15 mouse cellular contexts compared by ENCODE assay signal in the genomic region with DNA sequence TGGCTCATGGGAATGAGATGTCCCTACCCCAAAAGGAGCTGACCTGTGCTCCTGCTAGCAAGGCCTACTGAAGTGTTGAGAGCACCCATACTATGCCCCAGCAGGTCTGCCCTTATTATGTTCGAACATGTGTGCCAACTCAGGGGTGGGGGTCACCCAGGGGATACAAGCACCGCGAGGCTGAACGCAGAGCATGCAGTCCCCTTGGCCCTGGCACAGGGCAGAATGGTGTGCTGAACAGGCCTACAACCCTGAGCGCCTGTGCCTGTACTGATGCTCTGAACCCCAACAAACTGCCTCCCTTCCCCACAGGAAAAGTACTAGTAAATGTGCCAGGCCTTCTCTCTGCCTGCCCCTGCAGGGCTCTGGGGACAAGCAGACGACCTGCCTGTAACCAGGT. TPM values are rescaled to one million over a fixed set of nuclear protein-coding genes. Genes with fewer than 3 reads are reported as not detected.
DNase-seq lines count a peak whose midpoint lies in the region; ATAC-seq and TF ChIP-seq lines count a peak whose summit lies in the region.
"Had no signal": no experiment of that assay in that cellular context is flagged by ENCODE, and none has a peak within 500 bp of the region (broad histone marks: within the 10 kb centered on the region; RNA-seq: fewer than 3 reads in every experiment).

No protein-coding gene starts in this region.

- H3K36me3 ChIP-seq in kidney, embryonic 14.5 days (ENCODE audit: control insufficient read depth, insufficient read depth, low read length) = peaks cover 79% of the 10 kb centered on the region

- H3K4me1 ChIP-seq in kidney, embryonic 14.5 days (ENCODE audit: control insufficient read depth, insufficient read depth, low read length) = no peaks in the 10 kb centered on the region
- H3K4me1 ChIP-seq in lung, adult 2 months (ENCODE audit: control insufficient read depth, insufficient read depth, low read length) = no peaks in the 10 kb centered on the region
- H3K4me1 ChIP-seq: forebrain, embryonic 12.5 days; limb, embryonic 13.5 days; stomach, embryonic 15.5 days had no signal

- TF ChIP-seq CTCF in lung, adult 2 months (IDR thresholded peaks at IDR 0.05; ENCODE audit: insufficient read depth, low read length) = no peak

- no peak for TF ChIP-seq POLR2A in lung, adult 2 months (IDR thresholded peaks at IDR 0.05; ENCODE audit: borderline replicate concordance, extremely low read depth, low read depth, low read length)

- H3K4me2 ChIP-seq in kidney, embryonic 14.5 days (replicated peaks; ENCODE audit: low read depth, low read length) = no peak overlapping the region
- H3K4me2 ChIP-seq: forebrain, embryonic 12.5 days; hindbrain, embryonic 14.5 days; limb, embryonic 13.5 days; stomach, embryonic 15.5 days had no signal

- H3K4me3 ChIP-seq in kidney, embryonic 14.5 days (ENCODE audit: low read length) = no peak overlapping the region
- no peak overlapping the region for H3K4me3 ChIP-seq in lung, adult 2 months (replicated peaks; ENCODE audit: extremely low read depth, low read depth, low read length)
- H3K4me3 ChIP-seq: forebrain, embryonic 12.5 days; limb, embryonic 13.5 days; stomach, embryonic 15.5 days had no signal

- H3K27me3 ChIP-seq in kidney, embryonic 14.5 days (ENCODE audit: control insufficient read depth, insufficient read depth, low read length) = no peaks in the 10 kb centered on the region
- H3K27me3 ChIP-seq: forebrain, embryonic 12.5 days; limb, embryonic 13.5 days; stomach, embryonic 15.5 days had no signal

- no peaks in the 10 kb centered on the region for H3K9me3 ChIP-seq in kidney, embryonic 14.5 days (ENCODE audit: control insufficient read depth, low read length)
- H3K9me3 ChIP-seq: forebrain, embryonic 12.5 days; limb, embryonic 13.5 days; stomach, embryonic 15.5 days had no signal

- ATAC-seq in kidney, embryonic 14.5 days (ENCODE audit: low FRiP score, low TSS enrichment) = no peak

- 93% methylated on average over 6 of the region's 6 CpGs for WGBS in kidney, embryonic 14.5 days
- 96% methylated on average over 6 of the region's 6 CpGs for WGBS in lung, adult 2 months

- no peak overlapping the region for H3K9ac ChIP-seq in kidney, embryonic 14.5 days (ENCODE audit: low read depth, low read length)
- H3K9ac ChIP-seq: forebrain, embryonic 12.5 days; hindbrain, embryonic 14.5 days; limb, embryonic 13.5 days; stomach, embryonic 15.5 days had no signal

- peak; percentile 0 for DNase-seq in kidney, adult 11 months
- DNase-seq in lung, adult 2 months = peak; percentile 1
- no peak for DNase-seq in lung, postnatal 10 days
- peak; percentile 0 for DNase-seq in thymus, postnatal 25 days
- no peak for DNase-seq in thymus, postnatal 10 days (ENCODE audit: low spot score in 2 of 2)
- DNase-seq in cerebellum, adult 9-11 months = no peak
- DNase-seq: gastrocnemius, postnatal 10 days; lung, postnatal 36 days; spleen, adult 18-20 months; thymus, adult 18-20 months had no signal

- no peak overlapping the region for H3K27ac ChIP-seq in kidney, embryonic 14.5 days (ENCODE audit: low read depth, low read length)
- H3K27ac ChIP-seq: forebrain, embryonic 12.5 days; hindbrain, embryonic 14.5 days; limb, embryonic 13.5 days; stomach, embryonic 15.5 days had no signal

RNA-seq across cellular contexts. Expression of gene Mrpl21, which starts 18.4 kb away (rescaled TPM):
- 153 and 174 TPM in 2 replicates for polyA plus RNA-seq in kidney, embryonic 14.5 days (2014; fragmentation: Nextera tagmentation; extraction: Ambion mirVana)
- polyA plus RNA-seq in lung, adult 2 months (2012; rRNA removed) = 26.9 and 29.5 TPM in 2 replicates

RNA-seq across cellular contexts. Expression of gene Ighmbp2, which starts 18.5 kb away (rescaled TPM):
- polyA plus RNA-seq in kidney, embryonic 14.5 days (2014; fragmentation: Nextera tagmentation; extraction: Ambion mirVana) = 5.4 and 8.8 TPM in 2 replicates
- polyA plus RNA-seq in lung, adult 2 months (2012; rRNA removed) = 5.8 and 7.5 TPM in 2 replicates

RNA-seq across cellular contexts. Expression of gene Cpt1a, which starts 57.8 kb away (rescaled TPM):
- polyA plus RNA-seq in kidney, embryonic 14.5 days (2014; fragmentation: Nextera tagmentation; extraction: Ambion mirVana) = 10.0 and 23.8 TPM in 2 replicates
- 126 and 134 TPM in 2 replicates for polyA plus RNA-seq in lung, adult 2 months (2012; rRNA removed)

Comparison
In these comparisons a context has a peak if more than half of its experiments do, and no peak if none do; other contexts are left out.
1. DNase-seq: peak in kidney, adult 11 months (single experiment), lung, adult 2 months (single experiment) and thymus, postnatal 25 days (single experiment); none in lung, postnatal 10 days (single experiment), thymus, postnatal 10 days (0 of 2) and cerebellum, adult 9-11 months (single experiment).